Mouse (Mus musculus): Measurements from ENCODE around the gene Tmc8. TPM values are rescaled to one million over a fixed set of nuclear protein-coding genes. Genes with fewer than 3 reads are reported as not detected.
"Not testable (repeated sequence)": the region's sequence is repeated elsewhere in the genome, so short reads cannot be mapped to it uniquely, and the experiment has no call there.

Gene Tmc8
- total RNA-seq, 1 experiment = 3.9 TPM

DNA sequence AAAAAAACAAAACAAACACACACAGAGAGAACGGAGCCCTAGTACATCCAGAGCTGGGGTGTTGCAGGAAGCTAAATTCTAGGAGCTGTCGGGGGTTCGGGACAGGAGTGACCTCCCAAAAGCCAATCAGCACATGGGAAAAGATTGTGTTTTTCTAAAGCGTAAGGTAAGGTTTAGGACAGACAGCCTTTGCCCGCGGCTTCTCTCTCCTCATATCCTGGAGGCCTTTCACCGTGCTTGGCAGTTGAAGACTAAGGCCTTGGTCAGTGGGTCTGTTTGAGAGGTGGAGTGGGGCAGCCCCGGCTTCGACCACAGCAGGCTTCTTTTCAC is 794 bp downstream of the Tmc8 start:
- H3K9me3 ChIP-seq (ENCODE audit: control insufficient read depth, insufficient read depth, low read depth, low read length) = no peaks in the 10 kb centered on the region
- in situ Hi-C loops (cut with MboI; ENCODE audit: low sequenced_read_pairs in 2 of 2, unreplicated experiment in 2 of 2) = no loop called here
- peaks cover 8 to 33% of the 10 kb centered on the region in 2 experiments; a peak in 3 of 4 replicates for H3K4me1 ChIP-seq (ENCODE audit: control insufficient read depth in 2 of 2, insufficient read depth in 2 of 2, low read length in 2 of 2, poor library complexity in 1 of 2)

DNA sequence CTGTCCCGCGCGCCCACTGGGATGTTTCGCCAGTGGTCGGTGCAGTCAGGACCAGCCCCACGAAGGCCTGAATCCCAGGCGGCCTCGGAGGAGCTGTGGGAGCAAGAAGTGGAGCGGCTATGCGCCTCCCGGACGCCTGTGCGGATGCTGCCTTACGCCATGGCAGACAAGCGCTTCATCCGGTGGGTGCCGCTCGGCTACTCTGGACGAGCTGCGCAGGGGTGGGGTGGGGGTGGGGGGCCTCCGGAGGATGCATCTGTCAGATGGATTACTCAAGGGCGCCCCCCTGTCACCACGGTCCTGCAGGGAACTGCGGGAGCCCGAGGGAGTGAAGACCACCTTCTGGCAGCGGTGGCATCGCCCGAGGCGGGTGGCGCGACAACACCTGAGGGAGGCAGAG is 1.2 kb downstream of the Tmc8 start:
- Histone ChIP-seq H3K4me3 (ENCODE audit: insufficient read depth in 1 of 2, low read depth in 1 of 2, low read length in 2 of 2, poor library complexity in 1 of 2, severe bottlenecking in 1 of 2) (peak overlapping the region; percentile 51 to 78), H3K4me1 (ENCODE audit: control insufficient read depth in 2 of 2, insufficient read depth in 2 of 2, low read length in 2 of 2, poor library complexity in 1 of 2) (peaks cover 8 to 33% of the 10 kb centered on the region in 2 experiments; a peak in 3 of 4 replicates), H3K27ac (ENCODE audit: insufficient read depth, low read depth, low read length, poor library complexity, severe bottlenecking) (no peak overlapping the region), H3K9me3 (ENCODE audit: control insufficient read depth, insufficient read depth, low read depth, low read length) (no peaks in the 10 kb centered on the region), H3K9ac (ENCODE audit: insufficient read depth, low read depth, low read length, poor library complexity, severe bottlenecking) (peak overlapping the region; percentile 64), H3K36me3 (ENCODE audit: control insufficient read depth, insufficient read depth, low read length, poor library complexity, severe bottlenecking) (peaks cover 2% of the 10 kb centered on the region; the same call in 1 of the 2 replicates)
- in situ Hi-C loops (cut with MboI; ENCODE audit: low sequenced_read_pairs in 2 of 2, unreplicated experiment in 2 of 2) = no loop called here
- no peak for DNase-seq (ENCODE audit: low read depth, low spot score)
- TF ChIP-seq ZNF384 (IDR thresholded peaks at IDR 0.05; ENCODE audit: low read depth, low read length) (no peak), CHD2 (IDR thresholded peaks at IDR 0.05; ENCODE audit: low read depth, low read length) (no peak), HCFC1 (IDR thresholded peaks at IDR 0.05; ENCODE audit: borderline replicate concordance, insufficient read depth, low read length) (no peak), MAFK (IDR thresholded peaks at IDR 0.05; ENCODE audit: insufficient read depth, low read depth, low read length) (no peak), ZC3H11A (IDR thresholded peaks at IDR 0.05; ENCODE audit: borderline replicate concordance, low read depth, low read length) (no peak)

More for the DNA sequence above, 794 bp downstream of the Tmc8 start:
- no peak for DNase-seq (ENCODE audit: low read depth, low spot score)
- Histone ChIP-seq H3K4me3 (ENCODE audit: insufficient read depth in 1 of 2, low read depth in 1 of 2, low read length in 2 of 2, poor library complexity in 1 of 2, severe bottlenecking in 1 of 2) (peak overlapping the region; percentile 41 to 78), H3K27ac (ENCODE audit: insufficient read depth, low read depth, low read length, poor library complexity, severe bottlenecking) (no peak overlapping the region), H3K36me3 (ENCODE audit: control insufficient read depth, insufficient read depth, low read length, poor library complexity, severe bottlenecking) (peaks cover 5% of the 10 kb centered on the region; the same call in 1 of the 2 replicates), H3K9ac (ENCODE audit: insufficient read depth, low read depth, low read length, poor library complexity, severe bottlenecking) (peak overlapping the region; percentile 64)
- no peak for TF ChIP-seq CHD2 (IDR thresholded peaks at IDR 0.05; ENCODE audit: low read depth, low read length)
- TF ChIP-seq ZC3H11A (IDR thresholded peaks at IDR 0.05; ENCODE audit: borderline replicate concordance, low read depth, low read length) = no peak
- TF ChIP-seq HCFC1 (IDR thresholded peaks at IDR 0.05; ENCODE audit: borderline replicate concordance, insufficient read depth, low read length) = no peak
- TF ChIP-seq ZNF384 (IDR thresholded peaks at IDR 0.05; ENCODE audit: low read depth, low read length) = no peak
- no peak for TF ChIP-seq MAFK (IDR thresholded peaks at IDR 0.05; ENCODE audit: insufficient read depth, low read depth, low read length)

GRCm38 (mm10) chr11:117783683-117784309 is 1.9 kb downstream of the Tmc8 start:
- no peaks in the 10 kb centered on the region for H3K9me3 ChIP-seq (ENCODE audit: control insufficient read depth, insufficient read depth, low read depth, low read length)
- peaks cover 8 to 29% of the 10 kb centered on the region in 2 experiments; a peak in 3 of 4 replicates for H3K4me1 ChIP-seq (ENCODE audit: control insufficient read depth in 2 of 2, insufficient read depth in 2 of 2, low read length in 2 of 2, poor library complexity in 1 of 2)
- H3K27ac ChIP-seq (ENCODE audit: insufficient read depth, low read depth, low read length, poor library complexity, severe bottlenecking) = no peak overlapping the region
- DNase-seq (ENCODE audit: low read depth, low spot score) = no peak
- peak overlapping the region; percentile 51 to 78 for H3K4me3 ChIP-seq (ENCODE audit: insufficient read depth in 1 of 2, low read depth in 1 of 2, low read length in 2 of 2, poor library complexity in 1 of 2, severe bottlenecking in 1 of 2)
- H3K9ac ChIP-seq (ENCODE audit: insufficient read depth, low read depth, low read length, poor library complexity, severe bottlenecking) = peak overlapping the region; percentile 56; the same call in 1 of the 2 replicates
- TF ChIP-seq ZNF384 (IDR thresholded peaks at IDR 0.05; ENCODE audit: low read depth, low read length) (no peak), ZC3H11A (IDR thresholded peaks at IDR 0.05; ENCODE audit: borderline replicate concordance, low read depth, low read length) (no peak), CHD2 (IDR thresholded peaks at IDR 0.05; ENCODE audit: low read depth, low read length) (no peak), HCFC1 (IDR thresholded peaks at IDR 0.05; ENCODE audit: borderline replicate concordance, insufficient read depth, low read length) (no peak), MAFK (IDR thresholded peaks at IDR 0.05; ENCODE audit: insufficient read depth, low read depth, low read length) (no peak)
- in situ Hi-C loops (cut with MboI; ENCODE audit: low sequenced_read_pairs in 2 of 2, unreplicated experiment in 2 of 2) = no loop called here
- H3K36me3 ChIP-seq (ENCODE audit: control insufficient read depth, insufficient read depth, low read length, poor library complexity, severe bottlenecking) = no peaks in the 10 kb centered on the region

- H3K4me3 ChIP-seq (ENCODE audit: insufficient read depth in 1 of 2, low read depth in 1 of 2, low read length in 2 of 2, poor library complexity in 1 of 2, severe bottlenecking in 1 of 2) = no peak overlapping the region
- no peak overlapping the region for H3K9ac ChIP-seq (ENCODE audit: insufficient read depth, low read depth, low read length, poor library complexity, severe bottlenecking)
- H3K9me3 ChIP-seq (ENCODE audit: control insufficient read depth, insufficient read depth, low read depth, low read length) = no peaks in the 10 kb centered on the region
- H3K27ac ChIP-seq (ENCODE audit: insufficient read depth, low read depth, low read length, poor library complexity, severe bottlenecking) = no peak overlapping the region
- in situ Hi-C loops (cut with MboI; ENCODE audit: low sequenced_read_pairs in 2 of 2, unreplicated experiment in 2 of 2) = no loop called here
- peaks cover 10 to 29% of the 10 kb centered on the region in 2 experiments; a peak in 3 of 4 replicates for H3K4me1 ChIP-seq (ENCODE audit: control insufficient read depth in 2 of 2, insufficient read depth in 2 of 2, low read length in 2 of 2, poor library complexity in 1 of 2)
- peak; percentile 27; the same call in 1 of the 2 replicates for TF ChIP-seq ZC3H11A (IDR thresholded peaks at IDR 0.05; ENCODE audit: borderline replicate concordance, low read depth, low read length)
- TF ChIP-seq CHD2 (IDR thresholded peaks at IDR 0.05; ENCODE audit: low read depth, low read length) = no peak
- H3K36me3 ChIP-seq (ENCODE audit: control insufficient read depth, insufficient read depth, low read length, poor library complexity, severe bottlenecking) = no peaks in the 10 kb centered on the region
- no peak for DNase-seq (ENCODE audit: low read depth, low spot score)
These were observed 4.4 kb downstream of the Tmc8 start for GRCm38 (mm10) chr11:117786294-117786693.

- DNase-seq (ENCODE audit: low read depth, low spot score); in situ Hi-C loops (cut with MboI; ENCODE audit: low sequenced_read_pairs in 2 of 2, unreplicated experiment in 2 of 2); H3K27ac ChIP-seq (ENCODE audit: insufficient read depth, low read depth, low read length, poor library complexity, severe bottlenecking); H3K9ac ChIP-seq (ENCODE audit: insufficient read depth, low read depth, low read length, poor library complexity, severe bottlenecking); H3K4me3 ChIP-seq (ENCODE audit: insufficient read depth in 1 of 2, low read depth in 1 of 2, low read length in 2 of 2, poor library complexity in 1 of 2, severe bottlenecking in 1 of 2); H3K36me3 ChIP-seq (ENCODE audit: control insufficient read depth, insufficient read depth, low read length, poor library complexity, severe bottlenecking); H3K9me3 ChIP-seq (ENCODE audit: control insufficient read depth, insufficient read depth, low read depth, low read length): not testable (repeated sequence)
- H3K4me1 ChIP-seq (ENCODE audit: control insufficient read depth in 2 of 2, insufficient read depth in 2 of 2, low read length in 2 of 2, poor library complexity in 1 of 2) = peaks cover 8 to 29% of the 10 kb centered on the region in 2 experiments; a peak in 2 of 4 replicates
These were observed 6.6 kb downstream of the Tmc8 start for GRCm38 (mm10) chr11:117788481-117788880.
